Mouse (Mus musculus) neural tube, embryonic 11.5 days (tissue): ENCODE data around the gene Ubxn10. TPM values are rescaled to one million over a fixed set of nuclear protein-coding genes. Genes with fewer than 3 reads are reported as not detected.

Source experiments
- ATAC-seq: fragments of 200-750 bp; cut with Nextera tagmentation; 2 replicates; pipeline ENCODE4 v1.8.0; 2017; ENCODE audit warnings: moderate number of reproducible peaks, mild to moderate bottlenecking, moderate TSS enrichment, moderate library complexity; ENCODE audit not compliant: insufficient read depth, low FRiP score, low TSS enrichment
- DNase-seq: peaks from one replicate; pipeline ENCODE4 v3.0.0-alpha.2; 2015; ENCODE audit warnings: low spot score
- H3K27ac ChIP-seq: fragments of 300-500 bp; sonication (generic); 2 replicates; pipeline ENCODE4 v1.5.1; 2014; ENCODE audit warnings: low read depth, mild to moderate bottlenecking, low read length
- H3K27me3 ChIP-seq: fragments of 300-500 bp; sonication (generic); 2 replicates; pipeline ENCODE4 v1.6.1; 2014; ENCODE audit warnings: mild to moderate bottlenecking, low read length, mixed read lengths; ENCODE audit not compliant: control insufficient read depth, insufficient read depth
- H3K36me3 ChIP-seq: fragments of 300-500 bp; sonication (generic); 2 replicates; pipeline ENCODE4 v1.6.1; 2014; ENCODE audit warnings: mild to moderate bottlenecking, low read length, moderate library complexity, mixed read lengths; ENCODE audit not compliant: control insufficient read depth, insufficient read depth
- H3K4me1 ChIP-seq: fragments of 300-500 bp; sonication (generic); 2 replicates; pipeline ENCODE4 v1.6.1; 2014; ENCODE audit warnings: low read length, mixed read lengths; ENCODE audit not compliant: control insufficient read depth, insufficient read depth
- H3K4me2 ChIP-seq: fragments of 300-500 bp; sonication (generic); 2 replicates; pipeline ENCODE4 v1.6.1; 2014; ENCODE audit warnings: low read depth, mild to moderate bottlenecking, moderate library complexity
- H3K4me3 ChIP-seq: fragments of 300-500 bp; sonication (generic); 2 replicates; pipeline ENCODE4 v1.5.1; 2014; ENCODE audit warnings: low read depth, low read length
- H3K9ac ChIP-seq: fragments of 300-500 bp; sonication (generic); 2 replicates; pipeline ENCODE4 v1.6.1; 2014; ENCODE audit warnings: mild to moderate bottlenecking, low read length
- H3K9me3 ChIP-seq: fragments of 300-500 bp; sonication (generic); 2 replicates; pipeline ENCODE4 v1.6.1; 2016; ENCODE audit warnings: low read length; ENCODE audit not compliant: control insufficient read depth
- WGBS: fragments of 180-500 bp; shearing (Covaris S2); extraction: QIAGEN DNeasy Blood & Tissue Kit; methylation state at CpG from one replicate; pipeline ENCODE4 v1.1.7; 2014; 5-methylcytosine and 5-hydroxymethylcytosine counted together
- polyA plus RNA-seq: library from polyadenylated mRNA; unstranded; fragments of >200 nt; fragmentation: Nextera tagmentation; extraction: Ambion mirVana; gene quantifications from 2 replicates; pipeline ENCODE4 v1.2.1, GENCODE M21; 2014

The Ubxn10 gene
- polyA plus RNA-seq, 1 experiment from 2014 or later: 1.0 TPM

DNA sequence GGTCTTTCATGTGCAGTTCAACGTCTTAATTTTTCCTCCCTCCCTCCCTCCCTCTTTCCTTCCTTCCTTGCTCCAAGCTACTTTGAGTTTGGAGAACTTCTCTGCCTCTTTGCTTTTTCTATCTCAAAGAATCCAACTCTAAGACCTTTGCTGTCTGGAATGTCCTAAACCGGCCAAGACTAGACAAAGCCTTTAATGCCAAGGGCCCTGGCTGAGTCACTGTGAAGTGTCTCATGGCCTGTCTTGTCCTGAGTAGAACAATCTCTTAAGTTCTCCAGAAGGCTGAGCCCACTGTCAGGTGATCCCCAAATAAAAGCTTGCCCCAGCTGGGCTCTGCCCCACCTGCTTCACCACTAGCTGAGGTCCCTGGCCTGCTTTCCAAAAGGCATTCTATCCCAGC lies 34.9 kb downstream of the Ubxn10 start:
- Histone ChIP-seq H3K4me3 (no peak overlapping the region), H3K9me3 (no peaks in the 10 kb centered on the region), H3K36me3 (no peaks in the 10 kb centered on the region), H3K27ac (no peak overlapping the region), H3K4me1 (0 out of 2 replicates have a peak, but pooled peaks cover 1% of the 10 kb centered on the region), H3K9ac (no peak overlapping the region), H3K27me3 (no peaks in the 10 kb centered on the region), H3K4me2 (no peak overlapping the region)
- 75% methylated on average over 2 of the region's 2 CpGs for WGBS
- no peak for DNase-seq
- no peak for ATAC-seq

DNA sequence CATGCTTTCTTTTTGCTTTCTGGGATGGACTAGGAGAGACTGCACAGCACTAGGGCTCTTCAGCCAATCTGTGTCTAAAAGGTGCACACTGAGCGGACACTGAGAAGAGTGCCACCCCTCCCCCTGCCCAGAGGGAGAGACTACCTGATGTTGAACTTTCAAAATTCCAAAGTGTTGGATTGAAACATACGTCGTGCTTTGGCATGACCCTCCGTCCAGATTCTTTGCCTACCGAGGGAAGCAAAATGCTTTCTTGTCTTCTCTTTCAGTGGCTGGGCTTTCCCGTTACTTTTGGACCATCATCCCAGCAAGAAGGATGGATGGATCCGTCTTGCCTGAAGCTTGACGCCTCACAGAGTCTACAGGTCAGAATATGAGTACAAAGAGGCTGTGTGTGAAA lies 35.9 kb downstream of the Ubxn10 start:
- Histone ChIP-seq H3K9ac (no peak overlapping the region), H3K27me3 (no peaks in the 10 kb centered on the region), H3K4me1 (0 out of 2 replicates have a peak, but pooled peaks cover 3% of the 10 kb centered on the region), H3K36me3 (no peaks in the 10 kb centered on the region), H3K4me3 (no peak overlapping the region), H3K9me3 (no peaks in the 10 kb centered on the region), H3K4me2 (no peak overlapping the region), H3K27ac (no peak overlapping the region)
- DNase-seq (no peak), ATAC-seq (no peak)
- 62% methylated on average over 8 of the region's 8 CpGs for WGBS

DNA sequence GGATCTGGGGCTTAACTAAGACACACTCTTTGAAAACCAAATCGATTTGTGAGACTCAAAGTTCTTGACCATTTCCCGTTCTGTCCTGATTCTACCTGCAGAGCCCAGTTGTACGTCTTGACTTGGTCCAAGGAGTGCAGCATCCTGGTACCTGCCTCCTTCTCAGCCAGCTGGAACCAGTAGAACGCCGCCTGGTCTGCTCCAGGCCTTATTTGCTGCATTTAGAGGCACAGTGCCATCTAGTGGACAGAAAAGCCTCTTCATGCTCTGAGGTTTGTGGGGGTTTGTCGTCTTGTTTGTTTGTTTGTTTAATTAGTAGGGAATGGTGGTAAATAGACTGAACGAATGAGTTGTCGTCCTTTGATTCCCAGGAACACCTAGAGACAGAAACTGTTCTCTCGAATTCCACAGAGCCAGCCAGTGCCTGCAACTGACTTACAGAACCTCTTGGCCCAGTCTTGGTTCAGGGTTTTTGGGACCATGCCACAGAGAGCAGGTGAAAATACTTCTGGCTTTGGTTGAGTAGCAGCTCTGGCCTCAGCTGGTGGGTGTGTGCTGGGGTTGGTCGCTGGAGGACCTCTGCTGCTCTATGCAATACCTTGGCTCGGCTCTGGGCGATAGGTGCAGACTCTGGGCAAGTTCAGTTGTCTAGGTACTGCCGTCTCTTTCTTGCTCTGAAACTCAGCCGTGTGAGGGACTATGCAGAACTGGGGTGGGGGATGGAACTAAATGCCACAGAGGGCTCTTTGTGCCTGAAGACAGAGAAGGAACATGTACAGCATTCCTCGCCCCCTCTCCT lies 36.6 kb downstream of the Ubxn10 start:
- no peak overlapping the region for H3K9ac ChIP-seq
- 30% methylated on average over 15 of the region's 15 CpGs for WGBS

DNA sequence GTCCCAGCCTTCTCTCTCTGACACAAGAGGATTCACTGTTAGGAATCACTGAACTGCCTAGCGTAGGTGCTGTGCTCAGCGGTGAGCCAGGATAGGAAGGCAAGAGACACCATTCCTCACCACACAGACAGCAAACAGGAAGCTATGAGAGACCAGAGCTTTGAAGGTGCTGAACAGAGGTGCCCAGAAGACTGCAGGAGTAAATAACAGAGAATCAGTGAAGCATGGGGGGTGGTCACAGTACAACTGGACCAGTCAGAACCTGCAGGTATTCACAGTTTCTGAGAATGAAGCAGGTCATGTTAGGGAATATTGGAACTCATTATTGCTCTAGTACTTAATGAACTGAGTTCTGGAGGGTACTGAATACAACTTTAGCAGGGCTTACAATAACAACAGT lies 38.7 kb downstream of the Ubxn10 start:
- Histone ChIP-seq H3K9ac (no peak overlapping the region), H3K27ac (no peak overlapping the region), H3K27me3 (no peaks in the 10 kb centered on the region), H3K36me3 (no peaks in the 10 kb centered on the region), H3K4me2 (no peak overlapping the region), H3K9me3 (no peaks in the 10 kb centered on the region), H3K4me3 (no peak overlapping the region), H3K4me1 (peaks cover 9% of the 10 kb centered on the region)
- ATAC-seq: no peak
- no peak for DNase-seq
- WGBS: 68% methylated on average over 2 of the region's 2 CpGs

More for the DNA sequence above, 36.6 kb downstream of the Ubxn10 start:
- peak; percentile 71 for DNase-seq
- no peak for ATAC-seq
- Histone ChIP-seq H3K4me1 (0 out of 2 replicates have a peak, but pooled peaks cover 3% of the 10 kb centered on the region), H3K4me3 (no peak overlapping the region), H3K4me2 (no peak overlapping the region), H3K27ac (no peak overlapping the region), H3K9me3 (no peaks in the 10 kb centered on the region), H3K36me3 (no peaks in the 10 kb centered on the region), H3K27me3 (no peaks in the 10 kb centered on the region)

DNA sequence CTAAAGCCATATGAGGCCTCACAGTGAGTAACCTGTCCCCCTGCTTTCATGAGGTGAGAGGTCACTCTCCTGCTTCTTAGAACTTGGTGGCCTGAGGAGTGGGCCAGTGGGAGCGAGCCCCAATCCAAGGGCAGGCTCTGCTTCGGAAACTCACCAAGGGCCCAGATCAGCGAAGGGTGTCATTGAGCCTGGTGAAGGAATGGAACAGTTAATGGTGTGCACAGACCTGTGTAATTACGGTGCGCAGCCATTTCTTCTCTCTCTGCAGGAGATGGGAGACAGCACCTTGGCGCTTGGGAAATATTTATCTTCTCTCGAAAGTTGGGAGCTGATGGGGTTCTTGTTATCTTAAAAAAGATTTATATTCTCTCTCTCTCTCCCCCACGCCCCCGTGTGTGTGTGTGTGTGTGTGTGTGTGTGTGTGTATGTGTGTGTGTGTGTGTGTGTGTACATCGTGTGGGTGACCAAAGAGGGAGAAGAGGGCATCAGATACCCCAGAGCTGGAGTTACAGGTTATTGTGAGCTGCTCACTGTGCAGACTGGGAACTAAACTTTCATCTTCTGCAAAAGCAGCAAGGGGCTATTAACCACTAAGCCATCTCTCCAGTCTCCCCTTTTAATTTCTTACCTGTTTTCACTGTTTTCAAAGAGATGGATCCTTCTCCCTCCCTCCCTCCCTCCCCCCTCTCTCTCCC lies 39.7 kb downstream of the Ubxn10 start:
- no peak for DNase-seq

DNA sequence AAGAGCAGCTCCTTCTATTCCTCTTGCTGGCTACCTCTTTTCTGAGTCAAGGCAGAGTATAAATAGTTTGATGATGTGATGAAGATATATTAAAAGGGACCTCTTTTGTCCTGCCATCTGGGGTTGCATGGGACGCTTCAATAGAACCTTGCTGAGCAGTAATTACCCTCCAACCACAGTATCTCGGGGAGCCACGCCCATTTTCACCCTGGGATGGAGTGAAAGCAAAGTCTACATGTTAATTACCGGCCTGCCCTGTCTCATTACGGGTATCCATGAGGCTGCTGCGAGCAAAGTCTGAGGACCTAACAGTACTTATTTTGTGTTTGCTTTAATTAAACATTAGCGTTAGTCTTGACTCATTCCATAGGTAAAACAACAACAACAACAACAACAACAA lies 40.2 kb downstream of the Ubxn10 start:
- Histone ChIP-seq H3K9me3 (no peaks in the 10 kb centered on the region), H3K36me3 (no peaks in the 10 kb centered on the region), H3K4me3 (no peak overlapping the region), H3K27me3 (0 out of 2 replicates have a peak, but pooled peaks cover 1% of the 10 kb centered on the region), H3K4me2 (no peak overlapping the region), H3K4me1 (peaks cover 16% of the 10 kb centered on the region), H3K27ac (no peak overlapping the region), H3K9ac (no peak overlapping the region)
- 8% methylated on average over 7 of the region's 7 CpGs for WGBS
- ATAC-seq (0 out of 2 replicates have a peak, but pooled peaks have one; percentile 27), DNase-seq (no peak)

More for the DNA sequence above, 39.7 kb downstream of the Ubxn10 start:
- Histone ChIP-seq H3K4me1 (peaks cover 10% of the 10 kb centered on the region), H3K9me3 (no peaks in the 10 kb centered on the region), H3K4me2 (no peak overlapping the region), H3K36me3 (no peaks in the 10 kb centered on the region), H3K4me3 (no peak overlapping the region), H3K27me3 (no peaks in the 10 kb centered on the region), H3K27ac (no peak overlapping the region), H3K9ac (no peak overlapping the region)
- no peak for ATAC-seq
- 32% methylated on average over 8 of the region's 10 CpGs for WGBS

DNA sequence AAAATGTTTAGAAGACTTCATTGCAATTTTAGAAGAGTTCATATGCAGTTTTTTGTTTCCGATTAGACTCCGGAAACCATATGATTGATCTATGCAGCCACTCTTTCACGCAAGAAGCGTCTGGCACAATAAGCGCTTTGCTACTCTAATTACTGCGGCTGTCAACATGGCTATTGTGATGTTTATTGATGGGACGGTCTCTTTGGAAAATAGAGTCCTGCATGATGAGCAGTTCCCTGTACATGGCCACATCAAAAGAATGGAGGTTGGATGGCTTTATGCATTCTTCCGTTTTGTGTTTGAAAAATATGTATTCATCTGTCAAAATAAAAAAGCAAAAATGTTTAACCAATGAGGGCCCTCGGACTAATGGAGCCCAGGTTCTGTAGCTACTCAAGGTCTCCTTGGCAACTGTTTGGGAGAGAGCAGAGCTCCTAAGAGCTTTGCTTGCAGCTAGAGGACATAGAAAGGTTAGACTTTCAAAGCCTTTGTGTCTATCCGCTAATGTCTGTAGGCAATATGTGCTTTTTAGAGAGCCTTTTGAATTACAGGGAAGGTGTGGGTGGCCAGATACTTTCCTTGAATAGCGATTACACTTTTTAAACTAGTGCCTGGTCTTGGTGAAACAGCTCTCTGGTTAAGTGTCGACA lies 43.8 kb downstream of the Ubxn10 start:
- DNase-seq (peak; percentile 63), ATAC-seq (peak; percentile 35; the same call in 1 of the 2 replicates)
- WGBS: 30% methylated on average over 12 of the region's 12 CpGs
- Histone ChIP-seq H3K9ac (no peak overlapping the region), H3K9me3 (no peaks in the 10 kb centered on the region), H3K27ac (no peak overlapping the region), H3K4me3 (no peak overlapping the region), H3K27me3 (peaks cover 18% of the 10 kb centered on the region), H3K4me2 (no peak overlapping the region), H3K36me3 (no peaks in the 10 kb centered on the region), H3K4me1 (peaks cover 33% of the 10 kb centered on the region)

DNA sequence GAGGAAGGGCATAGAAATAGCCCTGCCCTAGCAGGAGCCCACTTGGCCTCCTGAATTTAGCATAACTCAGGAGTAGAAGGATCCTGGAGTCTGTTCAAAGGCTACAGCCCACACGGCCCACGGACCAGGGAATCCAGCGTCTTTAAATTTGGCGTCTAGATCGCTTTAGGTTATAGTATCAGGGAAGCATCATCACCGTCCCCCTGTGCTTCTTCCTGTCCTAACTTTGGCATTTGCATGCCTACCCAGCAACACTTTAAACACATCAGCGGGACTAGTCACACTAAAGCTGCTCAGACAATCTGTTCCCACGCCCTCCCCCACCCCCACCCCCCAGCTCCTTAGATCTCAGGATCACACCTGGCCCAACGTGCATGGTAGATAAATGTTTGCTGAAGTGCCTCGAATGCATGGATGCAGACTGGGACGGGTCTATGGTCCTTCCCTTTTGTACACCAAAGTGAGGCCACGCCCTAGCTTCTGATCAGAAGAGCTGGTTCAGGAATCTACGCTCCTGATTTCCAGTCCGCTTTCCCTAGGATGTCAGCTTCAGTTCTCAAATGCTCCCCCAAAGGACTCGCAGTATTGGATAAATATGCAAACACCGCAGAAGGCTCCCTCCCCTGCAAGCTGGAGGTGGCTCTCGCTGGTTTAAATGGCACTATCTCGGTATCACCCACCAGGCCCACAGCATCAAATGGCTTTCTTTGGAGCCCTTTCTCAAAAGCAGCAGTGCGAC lies 45.4 kb downstream of the Ubxn10 start:
- H3K9me3 ChIP-seq: no peaks in the 10 kb centered on the region
- ATAC-seq (no peak), DNase-seq (no peak)
- H3K9ac ChIP-seq: no peak overlapping the region
- H3K4me2 ChIP-seq: no peak overlapping the region
- peaks cover 18% of the 10 kb centered on the region for H3K27me3 ChIP-seq
- H3K27ac ChIP-seq: no peak overlapping the region
- H3K36me3 ChIP-seq: no peaks in the 10 kb centered on the region
- 5% methylated on average over 19 of the region's 19 CpGs for WGBS
- H3K4me1 ChIP-seq: peaks cover 31% of the 10 kb centered on the region
- no peak overlapping the region for H3K4me3 ChIP-seq
